Mouse (Mus musculus): Measurements from ENCODE around the gene Uspl1. TPM values are rescaled to one million over a fixed set of nuclear protein-coding genes. Genes with fewer than 3 reads are reported as not detected.
"Not testable (repeated sequence)": the region's sequence is repeated elsewhere in the genome, so short reads cannot be mapped to it uniquely, and the experiment has no call there.

Gene Uspl1
- polyA plus RNA-seq (2015; fragmentation: Nextera tagmentation; extraction: Ambion mirVana), result 16.9 and 17.5 TPM in 2 replicates

- WGBS, result under 1% methylated on average over 50 of the region's 59 CpGs
- no peaks in the 10 kb centered on the region for H3K27me3 ChIP-seq (replicated peaks; ENCODE audit: control insufficient read depth, insufficient read depth, low read length)
- peak within 1 kb of the TSS; percentile 81 for H3K9ac ChIP-seq (ENCODE audit: low read depth, low read length)
- H3K4me3 ChIP-seq (ENCODE audit: low read depth, low read length), result peak within 1 kb of the TSS; percentile 95
- no peaks in the 10 kb centered on the region for H3K9me3 ChIP-seq (ENCODE audit: control insufficient read depth)
- peak within 1 kb of the TSS; percentile 96 for H3K27ac ChIP-seq (ENCODE audit: low read depth, low read length)
- TF ChIP-seq CTCF (IDR thresholded peaks at IDR 0.05; ENCODE audit: low read depth), result peak; percentile 14; the same call in 1 of the 2 replicates
- peak within 1 kb of the TSS; percentile 83 for H3K4me2 ChIP-seq (replicated peaks; ENCODE audit: low read depth)
- 0 out of 2 replicates have a peak, but pooled peaks cover 2% of the 10 kb centered on the region for H3K4me1 ChIP-seq (replicated peaks; ENCODE audit: control insufficient read depth, insufficient read depth, low read length)
- H3K36me3 ChIP-seq (ENCODE audit: control insufficient read depth, insufficient read depth), result peaks cover 4% of the 10 kb centered on the region; the same call in 1 of the 2 replicates
- ATAC-seq, result peak; percentile 96
These were observed at the start of gene Uspl1, which contains the start of gene Hmgb1 for GRCm38 (mm10) chr5:149184104-149184843. Gene Uspl1 (plus strand): TSS chr5:149184350. Gene Hmgb1 (minus strand): TSS chr5:149184489.

GRCm38 (mm10) chr5:149134751-149135454, 49.2 kb upstream of the Uspl1 start:
- Histone ChIP-seq H3K27me3 (replicated peaks; ENCODE audit: control insufficient read depth, insufficient read depth, low read length) (no peaks in the 10 kb centered on the region), H3K27ac (ENCODE audit: low read depth, low read length) (no peak overlapping the region), H3K9ac (ENCODE audit: low read depth, low read length) (no peak overlapping the region), H3K4me1 (replicated peaks; ENCODE audit: control insufficient read depth, insufficient read depth, low read length) (no peaks in the 10 kb centered on the region), H3K9me3 (ENCODE audit: control insufficient read depth) (no peaks in the 10 kb centered on the region), H3K4me2 (replicated peaks; ENCODE audit: low read depth) (no peak overlapping the region), H3K36me3 (ENCODE audit: control insufficient read depth, insufficient read depth) (no peaks in the 10 kb centered on the region), H3K4me3 (ENCODE audit: low read depth, low read length) (no peak overlapping the region)
- TF ChIP-seq CTCF (IDR thresholded peaks at IDR 0.05; ENCODE audit: low read depth), result no peak
- 72% methylated on average over 10 of the region's 10 CpGs for WGBS
- ATAC-seq, result no peak

DNA sequence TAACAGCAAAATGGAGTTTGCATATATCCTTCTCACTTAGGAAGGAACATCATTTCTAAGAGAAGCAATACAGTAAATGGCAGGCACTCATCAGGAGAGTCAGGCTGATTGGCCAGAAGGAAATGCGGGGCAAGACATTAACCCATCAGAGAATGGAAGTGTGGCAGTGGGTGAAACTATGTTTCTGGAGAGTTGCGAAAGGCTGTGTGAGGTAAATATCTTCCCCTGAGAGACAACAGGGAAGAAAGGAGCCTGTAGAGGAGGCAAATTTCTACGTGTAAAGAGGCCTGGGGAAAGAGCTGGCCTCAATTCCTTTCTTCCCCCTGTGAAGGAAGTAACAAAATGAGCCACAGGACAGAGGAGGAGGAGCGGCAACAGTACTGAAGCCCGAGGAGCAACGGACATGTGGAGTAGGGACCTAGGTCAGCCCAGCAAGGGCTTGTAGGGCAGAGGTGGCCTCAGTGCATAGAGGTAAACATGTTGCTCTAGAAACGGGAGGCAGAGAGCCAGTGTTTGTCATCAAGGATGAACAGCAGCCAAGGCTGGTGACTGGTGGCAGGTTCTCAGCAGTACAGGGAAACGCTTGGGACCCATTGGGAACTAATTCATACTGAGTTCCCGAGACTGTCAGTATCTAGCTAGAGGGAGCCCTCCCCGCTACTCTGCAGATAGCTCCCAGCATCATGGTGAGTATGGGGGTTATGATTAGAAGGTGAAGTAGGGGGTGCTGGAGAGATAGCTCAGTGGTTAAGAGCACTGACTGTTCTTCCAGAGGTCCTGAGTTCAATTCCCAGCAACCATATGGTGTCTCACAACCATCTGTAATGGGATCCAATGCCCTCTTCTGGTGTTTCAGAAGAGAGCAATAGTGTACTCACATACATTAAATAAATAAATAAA, 48.4 kb upstream of the Uspl1 start:
- WGBS, result 83% methylated on average over 10 of the region's 10 CpGs
- no peak for ATAC-seq
- H3K4me3 ChIP-seq (ENCODE audit: low read depth, low read length), result no peak overlapping the region

DNA sequence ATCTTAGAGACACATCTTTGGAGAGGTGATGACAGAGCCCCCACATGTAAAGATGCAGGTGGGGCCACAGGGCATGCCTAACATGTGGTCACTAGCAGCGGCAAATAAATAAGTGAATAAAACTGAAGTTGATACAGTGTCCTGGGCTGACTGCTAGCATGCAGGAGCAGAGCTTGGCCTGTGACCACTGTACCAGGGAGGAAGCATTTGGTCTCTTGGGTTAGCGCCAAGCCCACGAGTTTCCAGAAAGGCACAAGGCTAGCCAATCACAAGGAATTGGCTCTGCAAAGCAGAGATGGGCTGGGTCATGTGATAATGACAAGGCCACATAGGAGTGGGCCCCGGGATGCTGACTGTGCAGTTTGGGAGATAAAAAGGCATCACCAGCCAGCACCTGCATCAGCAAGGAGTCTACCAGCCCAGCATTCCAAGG, 47.2 kb upstream of the Uspl1 start:
- H3K27ac ChIP-seq (ENCODE audit: low read depth, low read length), result no peak overlapping the region
- WGBS, result 66% methylated on average over 4 of the region's 4 CpGs
- no peak for ATAC-seq

More for the DNA sequence above, 48.4 kb upstream of the Uspl1 start:
- H3K4me1 ChIP-seq (replicated peaks; ENCODE audit: control insufficient read depth, insufficient read depth, low read length), result no peaks in the 10 kb centered on the region
- H3K9ac ChIP-seq (ENCODE audit: low read depth, low read length), result no peak overlapping the region
- H3K36me3 ChIP-seq (ENCODE audit: control insufficient read depth, insufficient read depth), result no peaks in the 10 kb centered on the region
- TF ChIP-seq CTCF (IDR thresholded peaks at IDR 0.05; ENCODE audit: low read depth), result no peak
- no peaks in the 10 kb centered on the region for H3K27me3 ChIP-seq (replicated peaks; ENCODE audit: control insufficient read depth, insufficient read depth, low read length)
- no peak overlapping the region for H3K4me2 ChIP-seq (replicated peaks; ENCODE audit: low read depth)
- no peak overlapping the region for H3K27ac ChIP-seq (ENCODE audit: low read depth, low read length)
- no peaks in the 10 kb centered on the region for H3K9me3 ChIP-seq (ENCODE audit: control insufficient read depth)

GRCm38 (mm10) chr5:149137447-149137846, 46.7 kb upstream of the Uspl1 start:
- H3K36me3 ChIP-seq (ENCODE audit: control insufficient read depth, insufficient read depth), result no peaks in the 10 kb centered on the region

More for the DNA sequence above, 47.2 kb upstream of the Uspl1 start:
- Histone ChIP-seq H3K4me1 (replicated peaks; ENCODE audit: control insufficient read depth, insufficient read depth, low read length) (no peaks in the 10 kb centered on the region), H3K4me3 (ENCODE audit: low read depth, low read length) (no peak overlapping the region), H3K9ac (ENCODE audit: low read depth, low read length) (no peak overlapping the region), H3K9me3 (ENCODE audit: control insufficient read depth) (no peaks in the 10 kb centered on the region), H3K4me2 (replicated peaks; ENCODE audit: low read depth) (no peak overlapping the region), H3K27me3 (replicated peaks; ENCODE audit: control insufficient read depth, insufficient read depth, low read length) (no peaks in the 10 kb centered on the region), H3K36me3 (ENCODE audit: control insufficient read depth, insufficient read depth) (no peaks in the 10 kb centered on the region)
- TF ChIP-seq CTCF (IDR thresholded peaks at IDR 0.05; ENCODE audit: low read depth), result no peak

GRCm38 (mm10) chr5:149138087-149138486, 46.1 kb upstream of the Uspl1 start:
- H3K27me3 ChIP-seq (replicated peaks; ENCODE audit: control insufficient read depth, insufficient read depth, low read length); H3K27ac ChIP-seq (ENCODE audit: low read depth, low read length); H3K4me1 ChIP-seq (replicated peaks; ENCODE audit: control insufficient read depth, insufficient read depth, low read length); H3K36me3 ChIP-seq (ENCODE audit: control insufficient read depth, insufficient read depth); ATAC-seq; H3K9me3 ChIP-seq (ENCODE audit: control insufficient read depth); H3K4me3 ChIP-seq (ENCODE audit: low read depth, low read length); H3K9ac ChIP-seq (ENCODE audit: low read depth, low read length); H3K4me2 ChIP-seq (replicated peaks; ENCODE audit: low read depth): not testable (repeated sequence)
- 90% methylated on average over 6 of the region's 6 CpGs for WGBS

More at GRCm38 (mm10) chr5:149137447-149137846, 46.7 kb upstream of the Uspl1 start:
- Histone ChIP-seq H3K27me3 (replicated peaks; ENCODE audit: control insufficient read depth, insufficient read depth, low read length) (no peaks in the 10 kb centered on the region), H3K27ac (ENCODE audit: low read depth, low read length) (no peak overlapping the region), H3K4me1 (replicated peaks; ENCODE audit: control insufficient read depth, insufficient read depth, low read length) (no peaks in the 10 kb centered on the region), H3K9me3 (ENCODE audit: control insufficient read depth) (no peaks in the 10 kb centered on the region), H3K9ac (ENCODE audit: low read depth, low read length) (no peak overlapping the region), H3K4me3 (ENCODE audit: low read depth, low read length) (no peak overlapping the region), H3K4me2 (replicated peaks; ENCODE audit: low read depth) (no peak overlapping the region)
- TF ChIP-seq CTCF (IDR thresholded peaks at IDR 0.05; ENCODE audit: low read depth), result no peak
- ATAC-seq, result no peak
- 32% methylated on average over 3 of the region's 3 CpGs for WGBS

Measured in intestine, postnatal 0 days (tissue).